Comparison of ENCODE assay signal across 8 mouse cellular contexts in the genomic region with DNA sequence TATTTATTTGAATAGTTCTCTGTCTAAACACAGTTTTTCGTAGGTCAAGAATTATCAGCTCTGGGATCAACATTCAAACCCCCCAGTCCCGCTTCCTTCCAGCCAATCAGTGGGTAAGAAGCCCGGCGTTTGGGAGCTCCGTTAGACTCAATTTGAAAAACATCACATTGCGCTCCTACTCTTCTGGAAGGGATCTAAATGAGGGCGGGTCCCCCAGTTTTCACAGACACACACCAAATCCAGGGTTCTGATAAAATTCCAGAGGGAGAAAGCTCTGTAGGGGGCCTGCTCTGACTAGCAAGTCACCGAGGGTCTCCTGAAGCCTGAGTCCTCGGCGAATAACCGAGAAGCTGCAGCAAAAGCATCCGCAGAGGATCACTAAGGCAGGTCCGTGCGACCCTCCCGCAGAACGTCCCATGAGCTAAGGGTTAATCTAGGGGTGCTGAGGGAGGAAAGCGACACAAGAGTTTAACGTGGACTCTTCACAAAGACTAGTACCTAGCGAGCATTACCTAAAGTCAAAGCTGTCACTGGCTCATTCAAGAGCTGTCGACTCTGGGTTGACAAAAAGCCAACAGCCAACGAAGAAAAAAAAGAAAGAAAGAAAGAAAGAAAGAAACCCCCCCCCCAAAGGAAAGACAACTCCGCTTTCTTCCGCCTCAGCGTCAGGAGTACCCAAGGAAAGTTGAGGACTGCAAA. TPM values are rescaled to one million over a fixed set of nuclear protein-coding genes. Genes with fewer than 3 reads are reported as not detected.
DNase-seq lines count a peak whose midpoint lies in the region; ATAC-seq and TF ChIP-seq lines count a peak whose summit lies in the region.

No protein-coding gene starts in this region.

- peak overlapping the region; percentile 93 for H3ac ChIP-seq in C2C12 (ENCODE audit: control insufficient read depth, insufficient read length, low read depth)

- H3K27me3 ChIP-seq in C2C12 (ENCODE audit: control insufficient read depth, insufficient read depth, insufficient read length), result no peaks in the 10 kb centered on the region
- H3K27me3 ChIP-seq in embryonic facial prominence, embryonic 11.5 days (ENCODE audit: control insufficient read depth, insufficient read depth, low read length), result no peaks in the 10 kb centered on the region
- H3K27me3 ChIP-seq in heart, embryonic 11.5 days (ENCODE audit: control insufficient read depth, insufficient read depth, low read length), result no peaks in the 10 kb centered on the region
- no peaks in the 10 kb centered on the region for H3K27me3 ChIP-seq in kidney, embryonic 16.5 days (ENCODE audit: insufficient read depth, low read length)

- peak overlapping the region; percentile 96 for H3K9ac ChIP-seq in embryonic facial prominence, embryonic 11.5 days (replicated peaks; ENCODE audit: low read length)
- H3K9ac ChIP-seq in heart, embryonic 11.5 days (ENCODE audit: low read depth, low read length), result peak overlapping the region; percentile 95
- peak overlapping the region; percentile 97 for H3K9ac ChIP-seq in kidney, embryonic 16.5 days (replicated peaks; ENCODE audit: low read length)

- H3K4me3 ChIP-seq in C2C12 (ENCODE audit: insufficient read depth, poor library complexity, severe bottlenecking), result peak overlapping the region; percentile 84
- peak overlapping the region; percentile 95 for H3K4me3 ChIP-seq in embryonic facial prominence, embryonic 11.5 days (ENCODE audit: low read depth, low read length)
- H3K4me3 ChIP-seq in heart, embryonic 11.5 days (ENCODE audit: low read depth, low read length), result peak overlapping the region; percentile 82
- H3K4me3 ChIP-seq in kidney, embryonic 16.5 days (ENCODE audit: low read length), result peak overlapping the region; percentile 93
- peak overlapping the region; percentile 74 for H3K4me3 ChIP-seq in lung, adult 2 months (replicated peaks; ENCODE audit: extremely low read depth, low read depth, low read length)

- DNase-seq in adrenal gland, adult 2 months, result peak; percentile 77
- peak; percentile 76 for DNase-seq in embryonic facial prominence, embryonic 11.5 days (ENCODE audit: low spot score)
- peak; percentile 51 for DNase-seq in lung, adult 2 months
- DNase-seq in ovary, postnatal 10 days (ENCODE audit: low spot score), result peak; percentile 27
- peak; percentile 35 to 36 for DNase-seq in thymus, postnatal 10 days (ENCODE audit: low spot score in 2 of 2)

- no peak for TF ChIP-seq POLR2A in lung, adult 2 months (IDR thresholded peaks at IDR 0.05; ENCODE audit: borderline replicate concordance, extremely low read depth, low read depth, low read length)

- peaks cover 79% of the 10 kb centered on the region for H3K79me2 ChIP-seq in C2C12 (ENCODE audit: control insufficient read depth, insufficient read depth)

- 0% methylated on average over 24 of the region's 24 CpGs for WGBS in embryonic facial prominence, embryonic 11.5 days
- under 1% methylated on average over 24 of the region's 24 CpGs for WGBS in heart, embryonic 11.5 days (ENCODE audit: insufficient replicate concordance)
- WGBS in kidney, embryonic 16.5 days, result 0% methylated on average over 24 of the region's 24 CpGs
- under 1% methylated on average over 24 of the region's 24 CpGs for WGBS in lung, adult 2 months

- H3K79me3 ChIP-seq in C2C12 (ENCODE audit: low read depth), result peaks cover 59% of the 10 kb centered on the region

- no peaks in the 10 kb centered on the region for H3K9me3 ChIP-seq in embryonic facial prominence, embryonic 11.5 days (replicated peaks; ENCODE audit: control insufficient read depth, low read length)
- H3K9me3 ChIP-seq in heart, embryonic 11.5 days (replicated peaks; ENCODE audit: control insufficient read depth, low read length), result no peaks in the 10 kb centered on the region
- no peaks in the 10 kb centered on the region for H3K9me3 ChIP-seq in kidney, embryonic 16.5 days (ENCODE audit: low read length)

- no peak for ATAC-seq in embryonic facial prominence, embryonic 11.5 days (replicated peaks; ENCODE audit: insufficient number of reproducible peaks, low FRiP score, low TSS enrichment, low read depth)
- no peak for ATAC-seq in heart, embryonic 11.5 days (replicated peaks; ENCODE audit: insufficient number of reproducible peaks, low FRiP score, low TSS enrichment)
- no peak for ATAC-seq in kidney, embryonic 16.5 days (ENCODE audit: low FRiP score, low TSS enrichment)

- peaks cover 11% of the 10 kb centered on the region for H3K36me3 ChIP-seq in C2C12 (ENCODE audit: control insufficient read depth, insufficient read depth)
- H3K36me3 ChIP-seq in embryonic facial prominence, embryonic 11.5 days (replicated peaks; ENCODE audit: control insufficient read depth, insufficient read depth, low read depth, low read length), result no peaks in the 10 kb centered on the region
- no peaks in the 10 kb centered on the region for H3K36me3 ChIP-seq in heart, embryonic 11.5 days (ENCODE audit: control insufficient read depth, insufficient read depth, low read length)
- H3K36me3 ChIP-seq in kidney, embryonic 16.5 days (ENCODE audit: insufficient read depth, low read length), result no peaks in the 10 kb centered on the region

- H3K4me2 ChIP-seq in embryonic facial prominence, embryonic 11.5 days (ENCODE audit: low read depth, low read length), result peak overlapping the region; percentile 65
- peak overlapping the region; percentile 90 for H3K4me2 ChIP-seq in heart, embryonic 11.5 days
- H3K4me2 ChIP-seq in kidney, embryonic 16.5 days (replicated peaks; ENCODE audit: low read depth, low read length), result peak overlapping the region; percentile 75

- no peaks in the 10 kb centered on the region for H3K4me1 ChIP-seq in embryonic facial prominence, embryonic 11.5 days (ENCODE audit: control insufficient read depth, insufficient read depth, low read length)
- peaks cover 4% of the 10 kb centered on the region; the same call in 1 of the 2 replicates for H3K4me1 ChIP-seq in heart, embryonic 11.5 days (ENCODE audit: control insufficient read depth, insufficient read depth, low read length)
- peaks cover 5% of the 10 kb centered on the region for H3K4me1 ChIP-seq in kidney, embryonic 16.5 days (ENCODE audit: insufficient read depth, low read length)
- peaks cover 5% of the 10 kb centered on the region for H3K4me1 ChIP-seq in lung, adult 2 months (ENCODE audit: control insufficient read depth, insufficient read depth, low read length)

- TF ChIP-seq CTCF in C2C12 (IDR thresholded peaks at IDR 0.05; ENCODE audit: control insufficient read depth, insufficient read depth, insufficient read length), result no peak
- TF ChIP-seq CTCF in lung, adult 2 months (IDR thresholded peaks at IDR 0.05; ENCODE audit: insufficient read depth, low read length), result no peak

- peak overlapping the region; percentile 96 for H3K27ac ChIP-seq in embryonic facial prominence, embryonic 11.5 days (replicated peaks; ENCODE audit: low read depth, low read length)
- peak overlapping the region; percentile 96 for H3K27ac ChIP-seq in heart, embryonic 11.5 days (ENCODE audit: low read depth, low read length)
- H3K27ac ChIP-seq in kidney, embryonic 16.5 days (ENCODE audit: low read length), result peak overlapping the region; percentile 98

TF ChIP-seq in C2C12, 6 proteins besides CTCF, POLR2A, EP300 and RAD21:
- TF ChIP-seq USF1 (IDR thresholded peaks at IDR 0.05; ENCODE audit: low read depth) (no peak), MAX (IDR thresholded peaks at IDR 0.05) (no peak)

RNA-seq across cellular contexts. Expression of gene Kcnrg, which starts 40.1 kb away (rescaled TPM):
- polyA plus RNA-seq in C2C12 (2012; fragmentation: generic; extraction: Trizol), result 0.09 TPM
- under 1 TPM in 1 of 2 experiments, not detected in 1; 0.35 TPM for total RNA-seq in adrenal gland, adult 2 months (2021)
- 0.06 TPM in 2 replicates for polyA plus RNA-seq in adrenal gland, adult 2 months (2012; rRNA removed)
- 0.53 and 0.89 TPM in 2 replicates for polyA plus RNA-seq in embryonic facial prominence, embryonic 11.5 days (2014; fragmentation: Nextera tagmentation; extraction: Ambion mirVana)
- polyA plus RNA-seq in heart, embryonic 11.5 days (2014; fragmentation: Nextera tagmentation; extraction: Ambion mirVana), result 0.44 and 0.64 TPM in 2 replicates
- 0.37 and 0.51 TPM in 2 replicates for polyA plus RNA-seq in kidney, embryonic 16.5 days (2015; fragmentation: Nextera tagmentation; extraction: Ambion mirVana)
- polyA plus RNA-seq in lung, adult 2 months (2012; rRNA removed), result 3.0 and 4.9 TPM in 2 replicates

RNA-seq across cellular contexts. Expression of gene Trim13, which starts 49.3 kb away (rescaled TPM):
- polyA plus RNA-seq in C2C12 (2012; fragmentation: generic; extraction: Trizol), result 2.9 TPM
- total RNA-seq in adrenal gland, adult 2 months (2021), result 1 to 10 TPM; 7.0 to 9.0 TPM
- 0.50 and 0.83 TPM in 2 replicates for polyA plus RNA-seq in adrenal gland, adult 2 months (2012; rRNA removed)
- polyA plus RNA-seq in embryonic facial prominence, embryonic 11.5 days (2014; fragmentation: Nextera tagmentation; extraction: Ambion mirVana), result 25.7 and 28.2 TPM in 2 replicates
- 14.3 and 16.1 TPM in 2 replicates for polyA plus RNA-seq in heart, embryonic 11.5 days (2014; fragmentation: Nextera tagmentation; extraction: Ambion mirVana)
- 16.1 and 16.4 TPM in 2 replicates for polyA plus RNA-seq in kidney, embryonic 16.5 days (2015; fragmentation: Nextera tagmentation; extraction: Ambion mirVana)
- 2.5 and 4.7 TPM in 2 replicates for polyA plus RNA-seq in lung, adult 2 months (2012; rRNA removed)

Comparison
In these comparisons a context has a peak if more than half of its experiments do, and no peak if none do; other contexts are left out.
1. DNase-seq: peak in every context shown above with its lines; median percentile 77 in adrenal gland, adult 2 months; 76 in embryonic facial prominence, embryonic 11.5 days; 51 in lung, adult 2 months; 36 in thymus, postnatal 10 days; 27 in ovary, postnatal 10 days.